Mouse (Mus musculus): ENCODE results near the gene Olfr248. TPM values are rescaled to one million over a fixed set of nuclear protein-coding genes. Genes with fewer than 3 reads are reported as not detected.
"Not testable (repeated sequence)": the region's sequence is repeated elsewhere in the genome, so short reads cannot be mapped to it uniquely, and the experiment has no call there.

Olfr248 gene
- not detected in 2 replicates for polyA plus RNA-seq (2011; ENCODE audit: insufficient read depth, insufficient read length, low replicate concordance, missing spikeins)

GRCm38 (mm10) chr1:174390746-174391145 lies at the start of gene Olfr248:
Gene Olfr248 (plus strand): TSS chr1:174391046.
- no peak within 1 kb of the TSS for H3K27ac ChIP-seq (ENCODE audit: control insufficient read depth, insufficient read depth, low read depth, low read length, poor library complexity)
- 92% methylated on average over 2 of the region's 2 CpGs for WGBS
- no peaks in the 10 kb centered on the region for H3K4me1 ChIP-seq (ENCODE audit: control insufficient read depth, insufficient read depth, low read length)
- no peak for TF ChIP-seq POLR2A (IDR thresholded peaks at IDR 0.05; ENCODE audit: borderline replicate concordance, control insufficient read depth, low read depth, low read length)
- TF ChIP-seq CTCF (IDR thresholded peaks at IDR 0.05; ENCODE audit: control insufficient read depth, insufficient read depth, low read length) = no peak
- no peak within 1 kb of the TSS for H3K4me3 ChIP-seq (replicated peaks; ENCODE audit: control insufficient read depth, low read depth, low read length)

DNA sequence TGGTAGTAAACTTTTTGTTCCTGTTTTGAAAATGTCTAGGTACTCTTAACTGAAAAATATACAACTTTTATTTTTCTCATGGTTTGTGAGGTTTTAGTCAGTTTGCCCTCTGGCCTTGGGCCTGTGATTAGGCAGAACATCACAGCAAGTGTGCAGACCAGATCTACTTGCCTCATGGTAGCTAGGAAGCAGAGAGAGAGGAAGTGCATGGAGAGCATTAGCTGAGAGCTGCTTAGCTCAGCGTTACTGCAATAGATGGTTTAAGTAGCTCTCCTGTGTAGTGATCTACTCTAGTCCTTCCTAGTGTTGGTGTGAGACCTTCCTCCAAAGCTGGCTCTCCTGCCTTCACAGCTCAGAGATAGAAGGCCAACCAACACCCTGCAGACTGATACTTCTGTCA lies 37.2 kb upstream of the Olfr248 start:
- H3K27ac ChIP-seq (ENCODE audit: control insufficient read depth, insufficient read depth, low read depth, low read length, poor library complexity); H3K4me3 ChIP-seq (replicated peaks; ENCODE audit: control insufficient read depth, low read depth, low read length); H3K4me1 ChIP-seq (ENCODE audit: control insufficient read depth, insufficient read depth, low read length): not testable (repeated sequence)
- 6% methylated on average over 1 of the region's 1 CpGs for WGBS

DNA sequence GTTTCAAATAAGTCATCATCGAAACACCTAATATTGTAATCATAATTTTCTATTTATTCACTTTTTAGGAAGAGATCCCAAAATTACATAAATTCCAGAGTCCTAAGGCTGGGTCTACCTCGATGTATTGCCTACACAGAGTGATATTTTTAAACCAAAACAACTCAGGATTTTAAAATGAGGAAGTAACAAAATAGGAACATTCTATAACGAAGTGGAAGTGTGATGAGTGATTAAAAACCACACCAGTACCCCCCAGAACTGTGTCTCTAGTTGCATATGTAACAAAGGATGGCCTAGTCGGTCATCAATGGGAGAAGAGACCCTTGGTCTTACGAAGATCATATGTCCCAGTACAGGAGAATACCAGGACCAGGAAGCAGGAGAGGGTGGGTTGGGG lies 36.2 kb upstream of the Olfr248 start:
- H3K4me1 ChIP-seq (ENCODE audit: control insufficient read depth, insufficient read depth, low read length) = no peaks in the 10 kb centered on the region
- no peak for TF ChIP-seq CTCF (IDR thresholded peaks at IDR 0.05; ENCODE audit: control insufficient read depth, insufficient read depth, low read length)
- no peak for TF ChIP-seq POLR2A (IDR thresholded peaks at IDR 0.05; ENCODE audit: borderline replicate concordance, control insufficient read depth, low read depth, low read length)
- H3K27ac ChIP-seq (ENCODE audit: control insufficient read depth, insufficient read depth, low read depth, low read length, poor library complexity) = no peak overlapping the region
- no peak overlapping the region for H3K4me3 ChIP-seq (replicated peaks; ENCODE audit: control insufficient read depth, low read depth, low read length)
- WGBS = 14% methylated on average over 5 of the region's 5 CpGs

DNA sequence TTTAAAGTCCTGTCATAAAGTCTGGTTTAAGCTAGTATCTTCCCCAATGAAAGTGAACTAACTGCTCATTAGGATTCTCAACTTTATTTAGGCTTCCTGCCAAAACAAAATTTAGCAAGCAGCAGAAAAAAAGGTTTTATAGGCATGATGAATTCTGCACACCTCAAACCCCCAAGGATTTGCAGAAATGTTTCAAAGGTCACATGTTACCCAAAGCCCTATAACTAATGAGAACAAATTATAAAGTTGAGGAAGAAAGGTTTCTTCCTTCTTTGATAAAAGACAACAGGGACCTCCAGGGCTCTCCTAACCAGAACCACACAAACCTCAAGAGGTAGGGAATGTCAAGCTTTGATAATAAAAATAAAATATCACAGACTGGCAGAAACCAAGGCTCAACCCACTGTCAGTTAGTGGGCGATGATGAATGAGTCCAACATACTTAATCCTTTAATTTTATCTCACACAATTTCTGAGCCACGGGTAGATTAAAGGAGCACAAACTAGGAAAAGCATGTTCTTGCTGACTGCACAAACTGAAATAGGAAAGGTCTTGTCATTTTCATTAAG lies 25.9 kb upstream of the Olfr248 start, which contains the start of gene Olfr417:
TSS of gene Olfr417 (plus strand) at position 241 of the 570 bp plus-strand sequence.
- no peak for TF ChIP-seq CTCF (IDR thresholded peaks at IDR 0.05; ENCODE audit: control insufficient read depth, insufficient read depth, low read length)
- no peaks in the 10 kb centered on the region for H3K4me1 ChIP-seq (ENCODE audit: control insufficient read depth, insufficient read depth, low read length)
- no peak within 1 kb of the TSS for H3K27ac ChIP-seq (ENCODE audit: control insufficient read depth, insufficient read depth, low read depth, low read length, poor library complexity)
- H3K4me3 ChIP-seq (replicated peaks; ENCODE audit: control insufficient read depth, low read depth, low read length) = no peak within 1 kb of the TSS
- WGBS = 6% methylated on average over 2 of the region's 2 CpGs

GRCm38 (mm10) chr1:174373799-174374198 lies 17.0 kb upstream of the Olfr248 start:
- Histone ChIP-seq H3K27ac (ENCODE audit: control insufficient read depth, insufficient read depth, low read depth, low read length, poor library complexity) (no peak overlapping the region), H3K4me1 (ENCODE audit: control insufficient read depth, insufficient read depth, low read length) (no peaks in the 10 kb centered on the region), H3K4me3 (replicated peaks; ENCODE audit: control insufficient read depth, low read depth, low read length) (no peak overlapping the region)
- TF ChIP-seq CTCF (IDR thresholded peaks at IDR 0.05; ENCODE audit: control insufficient read depth, insufficient read depth, low read length) = no peak
- WGBS = 88% methylated on average over 3 of the region's 3 CpGs

DNA sequence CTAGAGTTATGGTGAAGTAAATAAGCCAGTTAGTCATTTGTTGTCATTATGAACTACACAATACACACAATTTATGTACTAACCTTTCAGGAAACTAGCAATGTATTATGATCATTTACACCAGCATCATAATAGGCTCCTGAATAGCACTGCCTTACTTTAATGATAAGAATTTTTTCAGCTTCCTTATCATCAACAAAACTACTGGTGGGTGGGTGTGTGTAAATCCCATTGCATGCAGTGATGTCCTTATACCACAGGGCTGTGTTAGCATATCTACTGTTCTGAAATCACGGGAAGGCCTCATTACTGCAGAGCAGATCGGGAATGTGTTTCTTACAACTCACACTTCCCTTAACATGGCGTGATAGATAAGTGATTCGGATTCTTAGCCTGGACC lies 32.1 kb downstream of the Olfr248 start:
- Histone ChIP-seq H3K4me3 (replicated peaks; ENCODE audit: control insufficient read depth, low read depth, low read length) (no peak overlapping the region), H3K27ac (ENCODE audit: control insufficient read depth, insufficient read depth, low read depth, low read length, poor library complexity) (no peak overlapping the region), H3K4me1 (ENCODE audit: control insufficient read depth, insufficient read depth, low read length) (no peaks in the 10 kb centered on the region; the same call in 1 of the 2 replicates)
- no peak for TF ChIP-seq CTCF (IDR thresholded peaks at IDR 0.05; ENCODE audit: control insufficient read depth, insufficient read depth, low read length)
- TF ChIP-seq POLR2A (IDR thresholded peaks at IDR 0.05; ENCODE audit: borderline replicate concordance, control insufficient read depth, low read depth, low read length) = no peak
- WGBS = 76% methylated on average over 4 of the region's 4 CpGs

- WGBS = 53% methylated on average over 1 of the region's 1 CpGs
- no peak within 1 kb of the TSS for H3K27ac ChIP-seq (ENCODE audit: control insufficient read depth, insufficient read depth, low read depth, low read length, poor library complexity)
- no peak for TF ChIP-seq CTCF (IDR thresholded peaks at IDR 0.05; ENCODE audit: control insufficient read depth, insufficient read depth, low read length)
- no peak for TF ChIP-seq POLR2A (IDR thresholded peaks at IDR 0.05; ENCODE audit: borderline replicate concordance, control insufficient read depth, low read depth, low read length)
These were observed 32.9 kb downstream of the Olfr248 start, which contains the start of gene Olfr414 for GRCm38 (mm10) chr1:174423764-174424163. Gene Olfr414 (plus strand): TSS chr1:174424064.

GRCm38 (mm10) chr1:174426180-174426986 lies 35.5 kb downstream of the Olfr248 start:
- WGBS = 52% methylated on average over 3 of the region's 3 CpGs
- Histone ChIP-seq H3K27ac (ENCODE audit: control insufficient read depth, insufficient read depth, low read depth, low read length, poor library complexity) (no peak overlapping the region), H3K4me1 (ENCODE audit: control insufficient read depth, insufficient read depth, low read length) (no peaks in the 10 kb centered on the region; the same call in 1 of the 2 replicates), H3K4me3 (replicated peaks; ENCODE audit: control insufficient read depth, low read depth, low read length) (no peak overlapping the region)
- TF ChIP-seq POLR2A (IDR thresholded peaks at IDR 0.05; ENCODE audit: borderline replicate concordance, control insufficient read depth, low read depth, low read length) = no peak
- TF ChIP-seq CTCF (IDR thresholded peaks at IDR 0.05; ENCODE audit: control insufficient read depth, insufficient read depth, low read length) = no peak

More at GRCm38 (mm10) chr1:174423764-174424163, 32.9 kb downstream of the Olfr248 start, which contains the start of gene Olfr414:
- Histone ChIP-seq H3K4me1 (ENCODE audit: control insufficient read depth, insufficient read depth, low read length) (no peaks in the 10 kb centered on the region; the same call in 1 of the 2 replicates), H3K4me3 (replicated peaks; ENCODE audit: control insufficient read depth, low read depth, low read length) (no peak within 1 kb of the TSS)

All from bone marrow, adult 2 months (tissue).